Mouse (Mus musculus): ENCODE results near the gene Msx2. TPM values are rescaled to one million over a fixed set of nuclear protein-coding genes. Genes with fewer than 3 reads are reported as not detected.

The Msx2 gene
- polyA plus RNA-seq (2017; shearing (Covaris generic)), result not detected

DNA sequence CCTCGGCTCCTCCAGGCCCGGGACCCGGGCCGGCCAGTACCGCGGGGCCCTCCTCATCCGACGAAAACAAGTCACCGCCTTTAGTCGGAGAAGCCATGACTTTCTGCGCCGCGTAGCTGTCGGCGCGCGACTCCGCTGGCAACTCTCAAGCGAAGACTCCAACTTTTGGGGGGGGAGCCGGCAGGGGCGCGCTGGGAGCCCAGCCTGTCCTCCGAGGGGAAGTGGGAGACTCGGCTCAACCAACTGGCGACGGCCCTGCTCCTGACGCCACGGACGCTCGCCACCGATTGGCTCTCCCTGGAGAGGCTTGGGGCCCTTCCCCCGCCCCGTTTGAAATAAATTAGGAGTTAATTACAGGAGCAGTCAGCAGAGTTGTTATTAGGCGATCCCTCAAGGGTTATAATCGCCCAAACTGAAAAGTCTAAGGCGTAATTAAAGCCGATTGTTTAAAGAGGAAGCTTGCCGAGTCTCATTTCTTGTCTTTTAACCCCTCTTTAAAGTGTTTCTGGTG is at the start of gene Msx2:
Gene Msx2 (minus strand): TSS at position 461 of the 511 bp plus-strand sequence.
- ATAC-seq, result no peak

DNA sequence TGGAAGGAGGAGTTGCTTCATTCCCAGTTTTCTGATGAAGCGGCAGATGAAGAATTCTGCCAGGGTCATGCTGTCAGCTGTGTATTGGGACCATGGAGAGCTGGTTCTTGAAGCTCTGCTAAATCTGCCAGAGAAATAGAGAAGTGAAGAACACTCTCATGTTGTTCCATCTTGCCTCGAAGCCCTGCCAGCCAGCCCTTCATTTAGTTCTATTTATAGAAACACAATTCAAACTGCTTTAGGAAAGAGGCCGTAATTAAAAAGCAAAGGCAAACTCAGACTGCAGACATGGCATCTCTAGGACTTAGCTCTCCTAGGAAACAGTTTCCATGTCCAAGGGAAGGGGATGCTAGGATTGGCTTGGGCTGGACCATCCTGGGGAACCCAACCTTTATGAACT is 48.6 kb upstream of the Msx2 start:
- no peak for ATAC-seq

DNA sequence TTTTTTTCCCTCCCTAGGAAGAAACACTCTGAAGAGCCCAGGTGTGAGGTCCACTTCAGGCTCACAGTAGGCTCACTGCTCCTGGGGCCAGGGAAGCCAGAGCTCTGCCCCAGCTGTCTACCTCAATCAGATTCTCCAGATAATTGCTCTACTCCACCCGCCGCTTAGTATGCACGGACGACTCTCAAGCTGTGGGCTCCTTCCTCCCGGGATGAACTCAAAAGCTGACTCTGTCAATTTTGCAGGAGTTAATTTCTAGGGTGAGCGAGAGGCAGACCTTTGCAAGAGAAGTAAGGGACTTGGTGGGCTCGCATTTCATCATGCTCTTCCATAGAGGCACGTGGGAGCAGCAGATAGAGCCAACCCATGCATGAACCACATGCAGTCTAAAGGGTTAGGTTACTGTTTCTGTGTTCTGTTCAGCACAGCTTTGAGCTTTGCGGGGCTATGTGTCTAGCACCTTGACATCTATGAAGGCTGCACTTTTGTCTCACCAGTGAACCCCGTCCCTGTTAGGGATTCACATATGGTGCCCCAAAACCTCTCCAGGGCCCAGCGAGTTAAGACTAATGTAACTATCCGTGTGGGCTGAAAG is 47.6 kb upstream of the Msx2 start:
- no peak for ATAC-seq

DNA sequence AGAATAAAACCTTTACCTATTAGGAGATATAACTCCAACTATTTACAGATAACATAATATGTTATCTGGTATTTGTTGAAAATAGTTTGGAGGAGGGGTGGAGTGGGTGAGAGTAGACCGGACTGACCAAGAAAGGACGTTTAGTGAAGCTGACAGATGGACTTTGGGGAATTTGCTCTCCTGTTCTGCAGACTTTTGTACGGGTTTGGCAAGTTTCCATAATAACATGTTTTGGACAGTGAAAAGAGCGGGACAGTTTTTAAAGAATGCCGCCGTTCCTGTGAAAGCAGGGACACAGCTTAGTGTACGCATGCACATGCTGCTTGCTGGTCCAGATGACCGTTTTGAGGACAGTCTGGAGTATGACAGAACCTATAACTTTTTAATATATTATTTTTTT is 46.9 kb upstream of the Msx2 start:
- no peak for ATAC-seq

DNA sequence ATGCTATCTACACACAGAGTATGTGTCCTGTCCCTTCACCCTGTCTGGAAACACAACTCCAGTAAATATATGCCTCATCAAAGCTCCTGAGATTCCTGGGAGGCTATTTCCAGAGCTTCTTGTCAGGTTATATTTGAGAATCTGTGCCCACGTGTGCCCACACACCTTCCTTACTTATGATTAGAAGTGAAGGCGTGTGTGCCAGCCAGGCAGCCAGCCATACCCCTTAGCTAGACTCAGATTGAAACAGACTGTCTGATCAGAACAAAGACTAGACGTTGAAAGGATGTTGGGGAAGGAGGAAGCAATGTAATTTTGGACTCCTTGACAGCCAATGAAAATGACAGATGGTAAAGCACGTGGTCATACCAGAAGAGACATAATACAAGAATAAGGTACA is 45.4 kb upstream of the Msx2 start:
- ATAC-seq, result no peak

DNA sequence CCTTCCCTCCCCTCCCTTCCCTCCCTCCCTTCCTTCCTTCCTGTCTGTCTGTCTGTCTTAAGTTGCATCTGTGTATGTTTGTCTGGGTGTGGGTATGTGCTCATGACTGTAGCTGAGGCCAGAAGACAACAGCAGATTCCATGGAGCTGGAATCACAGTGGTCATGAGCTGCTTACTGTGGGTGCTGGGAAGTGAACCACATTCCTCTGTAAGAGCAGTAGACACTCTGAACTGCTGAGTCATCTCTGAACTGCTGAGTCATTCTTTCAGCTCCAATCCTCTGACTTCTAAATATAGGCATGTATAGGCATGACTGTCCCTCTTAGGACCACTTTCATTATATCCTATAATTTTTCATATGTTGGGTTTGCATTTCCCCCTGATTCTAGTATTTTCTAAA is 41.7 kb upstream of the Msx2 start:
- ATAC-seq, result no peak

DNA sequence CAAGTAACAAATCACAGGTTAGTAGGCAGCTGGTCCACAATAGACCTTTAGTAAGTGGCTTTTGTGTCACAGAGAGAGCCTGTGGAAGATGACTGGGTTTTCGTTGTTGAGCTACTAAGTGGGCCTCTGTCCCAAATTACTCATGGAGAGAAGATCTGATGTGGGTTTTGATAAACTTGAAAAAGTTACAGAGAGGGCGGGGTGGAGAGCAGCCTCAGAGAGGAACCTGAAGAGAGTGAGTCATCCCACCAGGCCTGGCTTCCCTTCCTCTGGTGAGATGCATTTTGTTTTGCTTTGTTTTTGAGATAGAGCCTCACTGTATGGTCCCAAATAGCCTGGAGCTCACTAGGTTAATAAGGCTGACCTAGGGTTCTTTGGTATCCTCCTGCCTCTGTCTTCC is 38.5 kb upstream of the Msx2 start:
- no peak for ATAC-seq

DNA sequence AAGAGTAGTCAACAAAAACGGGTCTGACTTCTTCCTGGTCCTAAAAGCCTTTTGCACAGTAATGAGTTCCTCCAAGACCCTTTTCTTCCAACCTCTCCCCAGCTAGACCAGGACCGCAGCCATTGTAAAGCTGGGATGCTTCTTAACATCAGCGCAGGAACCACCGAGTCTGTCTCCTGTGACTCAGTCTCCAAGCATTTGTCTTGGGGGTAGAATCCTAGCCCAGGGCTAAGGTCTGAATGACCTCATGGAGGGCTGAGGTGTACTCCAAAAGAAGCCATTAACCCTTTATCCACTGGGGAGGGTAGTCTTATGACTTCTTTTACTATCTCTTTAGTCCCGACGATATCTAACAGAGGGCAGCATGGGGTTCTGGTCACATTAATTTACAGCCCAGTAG is 29.5 kb upstream of the Msx2 start:
- ATAC-seq, result no peak

DNA sequence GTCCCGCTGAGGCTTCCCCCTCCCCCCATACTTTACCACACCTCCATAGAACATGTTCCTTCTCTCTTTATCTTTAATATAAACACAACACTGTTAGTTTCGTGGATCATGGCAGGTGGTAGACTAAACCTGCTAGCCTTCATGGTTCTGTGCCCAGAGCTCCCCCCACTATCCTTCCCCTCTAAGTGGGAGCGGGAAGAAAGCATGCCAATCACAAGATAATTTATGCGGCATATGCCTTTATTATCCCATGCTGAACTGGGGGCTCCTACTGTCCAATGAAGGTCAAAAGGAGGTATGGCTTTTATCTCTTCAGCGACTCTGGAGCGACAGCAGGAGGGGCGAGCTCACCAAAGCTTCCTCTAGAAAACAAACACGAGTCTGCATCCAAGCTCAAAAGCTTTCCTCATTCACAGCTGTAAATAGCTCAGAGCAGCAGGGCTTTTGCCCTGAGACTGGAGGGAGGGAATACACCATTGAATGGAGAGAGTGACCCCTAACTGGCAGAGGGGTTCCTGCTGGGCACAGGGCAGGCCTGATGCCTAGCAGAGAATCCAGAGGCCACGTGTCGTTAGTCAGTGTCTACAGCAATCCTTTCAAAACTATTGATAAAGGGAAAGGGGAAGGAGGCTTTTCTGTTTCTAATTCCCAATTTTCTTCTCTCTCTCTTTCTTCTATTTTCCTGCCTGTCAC is 28.8 kb upstream of the Msx2 start:
- no peak for ATAC-seq

DNA sequence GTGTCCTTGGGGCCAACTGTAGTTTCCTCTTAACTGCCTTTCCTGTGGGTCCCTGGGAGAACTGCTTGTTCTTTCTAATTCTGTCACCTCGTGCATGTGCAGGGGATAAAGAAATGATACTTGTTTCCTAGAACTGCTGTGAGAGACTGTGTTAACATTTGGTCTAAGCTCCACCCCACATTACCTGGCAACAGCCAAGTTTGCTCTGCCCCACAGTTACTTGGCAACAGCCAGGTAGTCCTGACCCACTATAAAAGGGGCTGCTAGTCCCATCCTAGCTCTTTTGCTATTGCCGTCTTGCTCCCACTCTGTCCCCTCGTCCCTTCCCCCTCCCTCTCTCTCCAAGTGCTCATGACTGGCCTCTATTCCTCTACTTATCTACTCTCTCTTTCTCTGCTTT is 28.2 kb upstream of the Msx2 start:
- ATAC-seq, result no peak

DNA sequence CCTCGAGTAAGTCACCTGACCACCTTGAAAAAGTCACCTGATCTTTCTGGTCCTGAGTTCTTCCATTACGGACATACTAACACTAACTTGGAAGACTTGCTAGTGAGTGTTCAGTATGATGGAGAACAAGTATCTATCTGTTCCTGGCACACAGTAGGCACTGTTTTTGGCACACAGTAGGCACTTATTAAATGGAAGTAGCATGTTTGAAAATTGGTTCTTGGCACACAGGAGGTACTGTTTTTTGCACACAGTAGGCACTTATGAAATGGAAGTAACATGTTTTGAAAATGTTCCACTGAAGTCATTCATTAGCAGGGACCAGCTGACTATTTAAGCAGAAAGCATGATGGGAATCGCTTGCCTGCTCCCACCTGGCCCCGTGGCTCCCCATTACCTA is 13.6 kb upstream of the Msx2 start:
- no peak for ATAC-seq

DNA sequence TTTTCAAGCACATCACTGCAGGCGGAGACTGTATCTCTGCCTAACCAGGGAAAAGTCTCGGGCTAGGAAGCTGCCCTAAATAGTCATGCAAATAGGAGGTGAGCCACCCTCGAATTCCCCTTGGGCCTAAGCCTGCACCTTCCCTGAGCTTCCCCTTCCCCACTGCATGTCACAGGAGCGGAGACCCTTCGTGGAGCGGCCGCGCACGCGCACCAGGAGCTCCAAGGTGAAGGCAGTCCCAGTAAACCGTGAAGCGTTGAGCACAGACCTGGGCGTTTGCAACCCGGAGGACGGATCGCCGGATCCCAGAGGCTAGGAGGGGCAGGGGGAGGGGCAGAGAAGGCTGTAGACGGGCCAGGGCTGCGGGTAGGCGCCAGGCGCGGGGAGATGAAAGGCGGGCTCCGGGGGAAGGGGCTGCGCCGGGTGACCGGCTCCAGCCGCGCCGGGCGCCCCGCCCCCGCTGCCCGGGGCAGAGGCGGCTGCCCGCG is 2.9 kb upstream of the Msx2 start:
- ATAC-seq, result no peak

DNA sequence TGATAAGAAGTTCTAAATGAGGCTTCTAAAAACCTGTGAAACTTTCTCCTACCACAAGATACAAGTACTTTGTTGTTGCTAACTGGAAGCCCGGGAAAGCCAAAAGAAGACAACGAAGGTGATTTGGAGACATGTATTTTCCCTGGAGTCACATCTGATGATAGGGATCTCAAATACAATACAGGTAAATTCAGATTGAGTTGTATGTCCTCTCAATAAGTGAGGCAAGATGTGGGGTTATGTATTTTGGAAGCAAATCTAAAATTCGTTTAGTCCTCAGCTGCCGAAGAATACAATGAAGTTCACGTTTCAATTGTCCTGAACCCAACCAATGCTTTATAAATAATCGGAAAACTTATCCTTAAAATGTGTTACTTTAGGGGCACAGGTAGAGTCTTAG is 1.6 kb upstream of the Msx2 start:
- no peak for ATAC-seq

DNA sequence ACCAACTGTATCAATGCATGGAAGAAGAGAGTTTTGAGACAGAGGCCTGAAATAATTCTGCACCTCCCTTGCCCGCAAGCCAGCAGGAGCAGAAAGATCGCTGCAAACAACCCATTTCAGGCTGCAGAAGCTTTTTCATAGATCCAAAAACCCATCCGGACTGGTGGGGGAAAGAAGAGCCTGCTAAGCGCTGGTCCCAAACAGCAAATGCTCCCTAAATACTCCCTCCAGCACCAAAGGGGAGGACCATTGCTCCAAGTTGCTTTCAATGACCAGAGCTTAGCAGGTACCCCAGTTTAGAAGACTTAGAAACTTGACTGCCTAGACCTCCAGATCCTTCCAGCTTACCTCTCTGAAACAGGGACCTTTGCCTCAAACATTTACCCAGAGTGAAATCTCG is 1.1 kb upstream of the Msx2 start:
- no peak for ATAC-seq

DNA sequence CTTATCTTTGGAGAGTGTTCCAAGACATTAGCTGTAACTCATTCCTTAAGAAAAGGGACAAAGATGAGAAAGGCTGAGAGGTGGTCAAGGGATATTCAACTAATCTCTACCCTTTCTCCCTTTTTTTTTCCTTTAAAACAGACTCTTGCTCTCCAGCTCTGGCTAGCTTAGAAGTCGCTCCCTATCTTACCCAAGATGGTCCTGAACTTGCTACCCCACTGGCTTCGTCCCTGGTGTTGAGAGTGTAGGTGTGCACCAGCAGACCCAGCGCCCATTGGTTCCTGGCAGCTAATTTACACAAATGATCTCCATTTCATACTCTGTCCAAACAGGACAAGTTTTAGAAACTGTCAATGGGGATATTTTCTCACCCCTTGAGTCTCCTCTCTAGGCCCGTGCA is 417 bp upstream of the Msx2 start:
- no peak for ATAC-seq

DNA sequence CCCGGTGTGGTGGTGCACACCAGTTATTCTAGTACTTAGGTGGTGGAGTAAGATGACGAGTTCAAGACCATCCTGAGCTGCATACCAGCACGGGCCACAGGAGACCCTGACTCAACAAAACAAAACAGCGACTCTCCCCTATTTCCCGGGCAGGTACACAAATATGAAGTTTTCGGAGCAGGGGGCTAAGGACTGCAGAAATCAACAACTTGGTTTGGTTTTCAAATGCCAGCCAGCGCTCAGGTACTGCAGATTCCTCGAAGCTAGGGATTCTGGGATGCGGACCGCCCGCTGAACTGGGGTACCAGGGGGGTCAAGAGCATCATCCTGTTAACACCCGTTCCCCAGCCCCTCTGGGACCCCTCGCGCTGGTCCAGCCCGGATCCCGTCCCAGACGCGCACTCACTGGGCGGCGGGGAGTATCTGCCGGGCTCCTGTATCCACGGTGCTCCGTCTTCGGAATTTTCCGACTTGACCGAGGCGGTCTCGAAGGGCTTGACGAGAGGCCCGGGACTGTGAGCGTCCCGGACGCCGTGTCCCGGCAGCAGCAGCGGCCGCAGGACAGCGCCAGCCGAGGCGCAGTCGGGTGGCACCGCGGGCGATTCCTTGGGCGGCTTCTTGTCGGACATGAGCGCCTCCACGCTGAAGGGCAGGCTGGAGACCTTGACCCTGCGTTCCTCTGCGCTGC is 804 bp downstream of the Msx2 start:
- no peak for ATAC-seq

DNA sequence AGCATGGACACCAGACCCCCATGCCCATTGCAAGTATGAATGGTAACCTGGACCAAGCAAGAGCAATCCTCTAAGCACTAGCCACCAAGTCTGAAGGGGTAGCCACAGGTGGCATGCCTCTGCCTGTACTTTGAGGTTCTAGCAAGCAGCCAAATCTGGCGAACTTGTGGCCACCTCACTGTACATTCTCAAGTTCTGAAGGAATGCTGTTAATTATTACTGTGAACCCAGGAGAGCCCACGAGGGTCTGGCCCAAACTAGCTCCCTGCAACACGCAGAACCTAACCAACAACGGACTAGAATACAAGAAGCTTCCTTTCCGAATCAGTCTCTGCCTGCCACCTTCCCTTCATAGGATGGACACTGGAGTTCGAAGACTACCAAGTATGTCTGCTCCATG is 1.5 kb downstream of the Msx2 start:
- ATAC-seq, result no peak

DNA sequence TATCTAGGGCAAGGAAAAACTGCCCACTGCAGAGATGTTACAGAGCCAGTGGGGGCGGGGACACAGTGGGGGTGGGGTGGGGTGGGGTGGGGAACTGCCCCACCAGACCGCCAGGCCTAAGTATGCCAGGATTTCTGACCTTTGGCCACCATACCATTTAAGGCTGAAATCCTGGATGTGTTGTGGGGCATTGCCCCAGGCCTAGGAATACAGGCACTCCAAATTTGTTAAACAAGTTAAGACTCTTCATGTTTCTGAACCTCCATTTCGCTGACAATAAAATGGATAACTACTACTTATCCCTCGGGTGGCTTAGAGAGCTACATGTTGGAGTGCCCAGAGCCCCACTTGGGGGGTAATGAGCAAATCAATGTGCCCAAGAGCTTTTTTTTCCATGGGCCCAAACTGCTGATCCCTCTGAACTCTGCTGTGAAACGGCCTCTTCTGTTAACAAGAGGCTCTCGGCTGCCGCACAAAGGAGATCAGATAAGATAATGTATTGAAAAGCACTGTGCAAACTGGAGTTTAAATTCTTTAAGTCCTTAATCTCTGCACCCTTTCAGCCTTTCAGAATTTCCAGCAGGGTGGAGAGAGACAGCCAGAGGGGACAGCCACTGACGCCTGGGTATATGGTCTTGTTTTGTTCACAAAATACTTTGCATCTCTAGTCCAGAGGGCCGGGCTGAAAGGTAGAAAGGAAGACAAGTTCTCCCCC is 2.3 kb downstream of the Msx2 start:
- no peak for ATAC-seq

DNA sequence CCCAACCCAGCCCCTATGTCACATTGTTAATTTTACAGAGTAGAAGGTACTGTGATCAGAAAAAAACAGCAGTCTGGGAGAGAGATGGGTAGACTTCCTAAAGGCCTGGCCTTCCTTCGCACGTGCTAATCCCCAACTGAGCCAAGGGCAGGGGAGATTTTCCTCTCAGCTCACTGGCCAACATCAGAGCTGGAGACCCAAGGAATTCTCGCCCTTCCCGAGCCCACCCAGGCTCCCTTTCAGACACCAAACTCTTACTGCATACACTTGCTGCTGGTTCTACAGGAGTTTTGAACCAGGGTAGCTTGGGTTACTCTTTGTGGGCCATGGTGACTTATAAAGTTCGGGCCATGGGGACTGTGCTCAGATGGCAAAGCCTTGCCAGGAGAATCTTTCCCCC is 3.1 kb downstream of the Msx2 start:
- ATAC-seq, result no peak

DNA sequence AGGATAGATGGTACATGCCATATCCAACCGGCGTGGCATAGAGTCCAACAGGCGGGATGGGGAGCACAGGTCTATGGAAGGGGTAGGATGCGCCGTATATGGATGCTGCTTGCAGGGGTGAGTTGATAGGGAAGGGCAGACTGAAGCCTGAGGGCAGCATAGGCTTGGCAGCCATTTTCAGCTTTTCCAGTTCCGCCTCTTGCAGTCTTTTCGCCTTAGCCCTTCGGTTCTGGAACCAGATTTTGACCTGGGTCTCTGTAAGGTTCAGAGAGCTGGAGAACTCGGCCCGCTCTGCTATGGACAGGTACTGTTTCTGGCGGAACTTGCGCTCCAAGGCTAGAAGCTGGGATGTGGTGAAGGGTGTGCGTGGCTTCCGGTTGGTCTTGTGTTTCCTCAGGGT is 4.7 kb downstream of the Msx2 start:
- ATAC-seq, result no peak

DNA sequence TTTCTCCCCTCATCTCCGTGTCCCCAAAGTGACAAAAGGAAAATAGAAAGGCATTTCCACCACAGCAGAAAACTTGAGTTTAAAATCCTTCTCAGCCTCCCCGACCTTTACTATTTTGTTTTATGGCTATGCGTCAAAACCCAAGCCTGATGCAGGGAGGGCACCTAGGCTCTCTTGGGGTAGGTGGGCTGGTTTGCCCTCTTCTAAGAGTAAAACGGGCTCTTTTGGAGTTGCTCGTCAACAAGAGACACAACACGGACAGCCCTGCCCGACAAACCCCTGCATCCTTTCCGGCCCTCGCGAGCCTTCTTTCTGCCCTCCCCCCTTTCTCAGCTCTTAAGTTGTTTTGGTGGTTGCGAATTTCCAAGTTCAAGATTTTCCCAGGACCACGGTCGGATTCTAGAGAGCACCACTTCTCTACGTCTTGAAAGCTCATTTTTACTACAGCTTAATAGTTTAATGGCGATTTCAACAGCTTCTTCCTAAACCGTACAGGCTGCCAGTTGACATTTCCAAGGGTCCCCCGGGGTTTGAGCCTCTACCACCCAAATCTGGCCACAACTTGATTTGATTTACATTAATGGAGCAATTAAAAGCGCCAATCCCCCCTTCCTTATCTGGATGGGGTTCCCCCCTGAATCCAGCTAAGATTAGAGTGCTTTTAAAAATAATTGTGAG is 6.5 kb downstream of the Msx2 start:
- no peak for ATAC-seq

DNA sequence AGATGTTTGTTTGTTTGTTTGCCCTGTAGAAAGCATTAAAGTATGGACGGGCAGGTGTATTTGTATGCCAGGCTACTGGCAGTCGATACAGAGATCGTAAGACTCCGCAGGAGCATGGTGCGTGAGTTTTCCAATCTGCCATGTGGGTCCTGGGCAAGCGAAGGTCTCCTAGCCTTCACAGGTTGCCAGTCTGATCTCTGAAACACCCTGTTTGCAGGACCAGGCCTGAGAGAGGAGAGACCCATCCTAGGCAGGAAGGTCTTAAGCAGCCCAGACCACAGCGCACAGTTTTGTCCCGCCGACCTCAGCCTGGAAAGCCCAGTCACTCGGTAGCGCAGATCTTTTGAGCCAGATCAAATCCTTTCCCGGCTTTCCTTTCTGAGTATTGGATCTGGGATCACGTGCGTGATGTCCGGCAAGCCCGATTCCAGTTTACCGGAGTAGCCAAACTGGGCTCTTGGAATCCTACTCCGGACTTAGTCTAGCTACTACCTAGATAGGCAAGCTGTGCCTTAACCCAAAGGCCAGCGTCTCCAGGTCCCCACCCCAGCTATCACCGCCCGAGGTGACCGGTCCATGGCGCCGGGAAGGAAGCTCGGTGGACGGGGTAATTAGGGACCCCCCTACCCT is 7.6 kb downstream of the Msx2 start:
- ATAC-seq, result no peak

Measured in activated CD4-positive, CD25-positive, alpha-beta regulatory T cell, adult 4 months (primary cell).